Mouse (Mus musculus): ENCODE data around the gene Jmjd6. TPM values are rescaled to one million over a fixed set of nuclear protein-coding genes. Genes with fewer than 3 reads are reported as not detected.

Jmjd6 gene
- polyA plus RNA-seq, 2 experiments: 14.8 to 24.7 TPM

GRCm38 (mm10) chr11:116840748-116841147, 2.5 kb downstream of the Jmjd6 start:
- peaks cover 53% of the 10 kb centered on the region for H3K36me3 ChIP-seq (replicated peaks; ENCODE audit: control insufficient read depth, insufficient read depth, low read depth)
- H3K27ac ChIP-seq: no peak overlapping the region
- H3K27me3 ChIP-seq (ENCODE audit: control insufficient read depth, insufficient read depth, low read length): no peaks in the 10 kb centered on the region
- H3K9ac ChIP-seq (replicated peaks): no peak overlapping the region
- H3K4me2 ChIP-seq (ENCODE audit: low read depth): peak overlapping the region; percentile 99
- ATAC-seq (ENCODE audit: insufficient read depth): no peak
- H3K4me1 ChIP-seq (replicated peaks; ENCODE audit: control insufficient read depth in 2 of 2, insufficient read depth in 2 of 2, low read length in 1 of 2): peaks cover 7 to 15% of the 10 kb centered on the region in 2 experiments
- 71% methylated on average over 4 of the region's 4 CpGs for WGBS (ENCODE audit: insufficient replicate concordance)
- peak overlapping the region; percentile 41 to 93; a peak in 3 of 4 replicates for H3K4me3 ChIP-seq (ENCODE audit: insufficient read depth in 1 of 2, low read depth in 2 of 2, low read length in 2 of 2)
- no peaks in the 10 kb centered on the region for H3K9me3 ChIP-seq (ENCODE audit: control insufficient read depth, low read length)
- no peak for DNase-seq (ENCODE audit: low read depth in 3 of 3, low spot score in 3 of 3)
- no peak for TF ChIP-seq EP300 (IDR thresholded peaks at IDR 0.05; ENCODE audit: low read depth)
- 0 out of 2 replicates have a peak, but pooled peaks have one; percentile 17 for TF ChIP-seq CTCF (IDR thresholded peaks at IDR 0.05; ENCODE audit: low read depth)

DNA sequence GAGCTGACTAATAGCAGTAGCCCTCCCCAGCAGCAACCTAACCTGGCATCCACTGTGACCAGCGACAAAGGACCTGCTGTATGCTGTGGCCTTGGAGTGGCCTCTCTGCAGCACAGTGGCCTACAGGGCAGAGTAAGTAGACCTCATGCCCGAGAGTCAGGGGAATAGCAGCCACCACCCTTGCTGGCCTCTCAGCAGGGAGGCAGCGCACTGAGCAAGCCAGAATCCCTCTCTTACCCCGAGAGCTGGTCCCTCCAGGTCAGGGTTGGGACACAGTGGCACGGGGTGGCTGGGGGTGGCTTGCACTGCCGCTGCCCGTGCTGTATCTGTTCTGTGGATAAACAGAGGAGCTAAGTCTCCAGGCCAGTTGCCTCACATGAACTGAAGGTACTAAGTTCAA, 3.6 kb downstream of the Jmjd6 start:
- DNase-seq (ENCODE audit: low read depth in 3 of 3, low spot score in 3 of 3) (no peak), ATAC-seq (ENCODE audit: insufficient read depth) (no peak)
- H3K4me3 ChIP-seq (ENCODE audit: insufficient read depth in 1 of 2, low read depth in 2 of 2, low read length in 2 of 2): no peak overlapping the region
- H3K27ac ChIP-seq: no peak overlapping the region
- H3K27me3 ChIP-seq (ENCODE audit: control insufficient read depth, insufficient read depth, low read length): no peaks in the 10 kb centered on the region
- no peak for TF ChIP-seq CTCF (IDR thresholded peaks at IDR 0.05; ENCODE audit: low read depth)
- no peak for TF ChIP-seq EP300 (IDR thresholded peaks at IDR 0.05; ENCODE audit: low read depth)
- no peaks in the 10 kb centered on the region for H3K9me3 ChIP-seq (ENCODE audit: control insufficient read depth, low read length)
- H3K36me3 ChIP-seq (replicated peaks; ENCODE audit: control insufficient read depth, insufficient read depth, low read depth): peaks cover 56% of the 10 kb centered on the region
- H3K4me2 ChIP-seq (ENCODE audit: low read depth): no peak overlapping the region
- H3K9ac ChIP-seq (replicated peaks): no peak overlapping the region
- 72% methylated on average over 7 of the region's 7 CpGs for WGBS (ENCODE audit: insufficient replicate concordance)
- peaks cover 7 to 15% of the 10 kb centered on the region in 2 experiments for H3K4me1 ChIP-seq (replicated peaks; ENCODE audit: control insufficient read depth in 2 of 2, insufficient read depth in 2 of 2, low read length in 1 of 2)

DNA sequence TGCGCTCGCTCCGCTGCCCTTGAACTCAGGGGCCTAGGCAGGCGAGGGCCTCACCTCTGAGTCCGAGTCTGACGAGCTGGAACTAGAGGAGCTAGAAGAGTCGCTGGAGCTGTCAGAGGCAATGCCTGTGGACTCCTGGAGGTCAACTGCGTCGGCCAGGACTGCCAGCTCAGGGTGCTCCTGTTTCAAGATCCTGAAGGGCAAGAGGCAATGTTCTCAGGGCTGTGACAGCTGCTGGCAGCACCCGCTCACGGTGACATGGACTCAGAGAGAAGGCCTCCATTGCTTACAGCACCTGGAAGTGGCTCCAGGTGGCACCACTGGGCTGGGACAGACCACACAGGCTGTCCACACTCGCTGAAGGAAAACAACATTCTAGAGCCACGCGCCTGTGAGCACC, 4.3 kb downstream of the Jmjd6 start:
- Histone ChIP-seq H3K4me3 (ENCODE audit: insufficient read depth in 1 of 2, low read depth in 2 of 2, low read length in 2 of 2) (no peak overlapping the region), H3K4me1 (replicated peaks; ENCODE audit: control insufficient read depth in 2 of 2, insufficient read depth in 2 of 2, low read length in 1 of 2) (peaks cover 7 to 12% of the 10 kb centered on the region in 2 experiments), H3K36me3 (replicated peaks; ENCODE audit: control insufficient read depth, insufficient read depth, low read depth) (peaks cover 61% of the 10 kb centered on the region), H3K9ac (replicated peaks) (no peak overlapping the region), H3K27ac (no peak overlapping the region), H3K4me2 (ENCODE audit: low read depth) (no peak overlapping the region), H3K9me3 (ENCODE audit: control insufficient read depth, low read length) (no peaks in the 10 kb centered on the region), H3K27me3 (ENCODE audit: control insufficient read depth, insufficient read depth, low read length) (no peaks in the 10 kb centered on the region)
- WGBS (ENCODE audit: insufficient replicate concordance): 86% methylated on average over 14 of the region's 14 CpGs
- ATAC-seq (ENCODE audit: insufficient read depth): no peak
- TF ChIP-seq CTCF (IDR thresholded peaks at IDR 0.05; ENCODE audit: low read depth) (no peak), EP300 (IDR thresholded peaks at IDR 0.05; ENCODE audit: low read depth) (no peak)
- no peak for DNase-seq (ENCODE audit: low read depth in 3 of 3, low spot score in 3 of 3)

- H3K9me3 ChIP-seq (ENCODE audit: control insufficient read depth, low read length): no peaks in the 10 kb centered on the region
- no peak for TF ChIP-seq EP300 (IDR thresholded peaks at IDR 0.05; ENCODE audit: low read depth)
- TF ChIP-seq CTCF (IDR thresholded peaks at IDR 0.05; ENCODE audit: low read depth): peak; percentile 23; the same call in 1 of the 2 replicates
Observed at GRCm38 (mm10) chr11:116837441-116837840, 5.8 kb downstream of the Jmjd6 start.

GRCm38 (mm10) chr11:116836283-116836682, 7.0 kb downstream of the Jmjd6 start:
- Histone ChIP-seq H3K4me1 (replicated peaks; ENCODE audit: control insufficient read depth in 2 of 2, insufficient read depth in 2 of 2, low read length in 1 of 2) (peaks cover 5 to 10% of the 10 kb centered on the region in 2 experiments), H3K36me3 (replicated peaks; ENCODE audit: control insufficient read depth, insufficient read depth, low read depth) (peaks cover 62% of the 10 kb centered on the region), H3K4me3 (ENCODE audit: insufficient read depth in 1 of 2, low read depth in 2 of 2, low read length in 2 of 2) (no peak overlapping the region), H3K9me3 (ENCODE audit: control insufficient read depth, low read length) (no peaks in the 10 kb centered on the region), H3K4me2 (ENCODE audit: low read depth) (no peak overlapping the region), H3K9ac (replicated peaks) (no peak overlapping the region), H3K27me3 (ENCODE audit: control insufficient read depth, insufficient read depth, low read length) (no peaks in the 10 kb centered on the region), H3K27ac (no peak overlapping the region)
- 82% methylated on average over 4 of the region's 4 CpGs for WGBS (ENCODE audit: insufficient replicate concordance)
- no peak for DNase-seq (ENCODE audit: low read depth in 3 of 3, low spot score in 3 of 3)
- no peak for ATAC-seq (ENCODE audit: insufficient read depth)
- TF ChIP-seq CTCF (IDR thresholded peaks at IDR 0.05; ENCODE audit: low read depth): no peak
- TF ChIP-seq EP300 (IDR thresholded peaks at IDR 0.05; ENCODE audit: low read depth): no peak

More at GRCm38 (mm10) chr11:116837441-116837840, 5.8 kb downstream of the Jmjd6 start:
- H3K36me3 ChIP-seq (replicated peaks; ENCODE audit: control insufficient read depth, insufficient read depth, low read depth): peaks cover 64% of the 10 kb centered on the region
- no peak overlapping the region for H3K4me3 ChIP-seq (ENCODE audit: insufficient read depth in 1 of 2, low read depth in 2 of 2, low read length in 2 of 2)
- ATAC-seq (ENCODE audit: insufficient read depth) (no peak), DNase-seq (ENCODE audit: low read depth in 3 of 3, low spot score in 3 of 3) (no peak)
- no peaks in the 10 kb centered on the region for H3K27me3 ChIP-seq (ENCODE audit: control insufficient read depth, insufficient read depth, low read length)
- 86% methylated on average over 10 of the region's 10 CpGs for WGBS (ENCODE audit: insufficient replicate concordance)
- H3K9ac ChIP-seq (replicated peaks): no peak overlapping the region
- H3K4me2 ChIP-seq (ENCODE audit: low read depth): no peak overlapping the region
- peaks cover 7 to 12% of the 10 kb centered on the region in 2 experiments for H3K4me1 ChIP-seq (replicated peaks; ENCODE audit: control insufficient read depth in 2 of 2, insufficient read depth in 2 of 2, low read length in 1 of 2)
- no peak overlapping the region for H3K27ac ChIP-seq
